ENCODE assay signal across 12 mouse cellular contexts in the genomic region with DNA sequence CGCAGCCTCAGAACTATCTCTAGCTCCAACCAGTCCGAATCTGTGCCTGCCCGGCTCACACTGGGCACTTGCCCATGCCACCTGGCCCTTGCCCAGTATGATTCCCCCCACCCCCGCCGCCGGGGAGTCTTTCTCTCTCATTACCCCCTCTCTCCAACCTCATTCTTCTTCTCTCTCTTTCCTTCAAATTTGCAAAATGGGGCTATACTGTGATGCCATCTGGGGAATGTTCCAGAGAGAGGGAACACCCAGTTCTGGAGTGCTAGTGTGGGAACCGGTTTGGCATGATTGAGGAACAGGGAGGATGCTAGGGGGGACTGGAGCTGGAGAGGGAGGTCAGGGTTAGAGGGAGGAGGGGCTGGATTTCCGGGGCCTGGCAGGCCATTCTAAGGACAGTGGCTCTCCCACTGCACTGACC.
DNase-seq lines count a peak whose midpoint lies in the region; ATAC-seq lines count a peak whose summit lies in the region.
"Had no signal": no experiment of that assay in that cellular context is flagged by ENCODE, and none has a peak within 500 bp of the region (broad histone marks: within the 10 kb centered on the region; RNA-seq: fewer than 3 reads in every experiment).

No protein-coding gene starts in this region.

- H3K9me3 ChIP-seq in forebrain, embryonic 15.5 days = no peaks in the 10 kb centered on the region
- H3K9me3 ChIP-seq: liver, embryonic 13.5 days had no signal

- no peak overlapping the region for H3K4me2 ChIP-seq in forebrain, embryonic 15.5 days (replicated peaks)
- H3K4me2 ChIP-seq: liver, embryonic 13.5 days had no signal

- no peaks in the 10 kb centered on the region for H3K36me3 ChIP-seq in forebrain, embryonic 15.5 days
- H3K36me3 ChIP-seq: liver, embryonic 13.5 days had no signal

- H3K4me1 ChIP-seq in forebrain, embryonic 15.5 days = peaks cover 37% of the 10 kb centered on the region
- H3K4me1 ChIP-seq: liver, embryonic 13.5 days had no signal

- no peak overlapping the region for H3K9ac ChIP-seq in forebrain, embryonic 15.5 days (replicated peaks)
- H3K9ac ChIP-seq: liver, embryonic 13.5 days had no signal

- peak overlapping the region; percentile 41; the same call in 1 of the 2 replicates for H3K27ac ChIP-seq in forebrain, embryonic 15.5 days (replicated peaks)
- H3K27ac ChIP-seq: liver, embryonic 13.5 days had no signal

- peaks cover 19% of the 10 kb centered on the region; the same call in 1 of the 2 replicates for H3K27me3 ChIP-seq in forebrain, embryonic 15.5 days

- intact Hi-C loops in left cerebral cortex, postnatal 4 days (cut with DNase I) = no loop called here

- peak; percentile 37 to 53 for DNase-seq in lung, adult 18-20 months
- no peak for DNase-seq in lung, postnatal 4 days
- DNase-seq in layer of hippocampus, adult 9-11 months = peak; percentile 72
- DNase-seq in left cerebral cortex, postnatal 4 days = peak; percentile 21
- no peak for DNase-seq in natural killer cell, adult 2 months (ENCODE audit: low spot score in 2 of 2)
- DNase-seq in adrenal gland, postnatal 36 days = no peak
- DNase-seq: adrenal gland, postnatal 10 days; heart, adult 18-20 months; heart, postnatal 4 days; kidney, adult 18-20 months; liver, embryonic 13.5 days had no signal

- 60% methylated on average over 8 of the region's 8 CpGs for WGBS in forebrain, embryonic 15.5 days

- no peak overlapping the region for H3K4me3 ChIP-seq in forebrain, embryonic 15.5 days
- H3K4me3 ChIP-seq: liver, embryonic 13.5 days had no signal

- 0 out of 2 replicates have a peak, but pooled peaks have one; percentile 7 for ATAC-seq in forebrain, embryonic 15.5 days (replicated peaks)

Comparison
In these comparisons a context has a peak if more than half of its experiments do, and no peak if none do; other contexts are left out.
1. DNase-seq: peak in lung, adult 18-20 months (2 of 2), layer of hippocampus, adult 9-11 months (single experiment) and left cerebral cortex, postnatal 4 days (single experiment); none in lung, postnatal 4 days (0 of 2), natural killer cell, adult 2 months (0 of 2) and adrenal gland, postnatal 36 days (0 of 2).